Mouse (Mus musculus) forebrain, embryonic 13.5 days (tissue): ENCODE results near the gene Ank. TPM values are rescaled to one million over a fixed set of nuclear protein-coding genes. Genes with fewer than 3 reads are reported as not detected.
"Not testable (repeated sequence)": the region's sequence is repeated elsewhere in the genome, so short reads cannot be mapped to it uniquely, and the experiment has no call there.

Source experiments
- ATAC-seq: fragments of 200-750 bp; cut with Nextera tagmentation; 2 replicates; pipeline ENCODE4 v1.8.0; 2017
- H3K27ac ChIP-seq: fragments of 300-500 bp; sonication (generic); 2 replicates; pipeline ENCODE4 v1.5.1; 2015; ENCODE audit warnings: inconsistent platforms, mild to moderate bottlenecking, moderate library complexity
- H3K27me3 ChIP-seq: fragments of 300-500 bp; sonication (generic); 2 replicates; pipeline ENCODE4 v1.6.1; 2015; ENCODE audit warnings: mild to moderate bottlenecking, inconsistent platforms
- H3K36me3 ChIP-seq: fragments of 300-500 bp; sonication (generic); 2 replicates; pipeline ENCODE4 v1.6.1; 2015; ENCODE audit warnings: mild to moderate bottlenecking, inconsistent platforms; ENCODE audit not compliant: poor library complexity, severe bottlenecking
- H3K4me1 ChIP-seq: fragments of 300-500 bp; sonication (generic); 2 replicates; pipeline ENCODE4 v1.6.1; 2015; ENCODE audit warnings: inconsistent platforms
- H3K4me2 ChIP-seq: fragments of 300-500 bp; sonication (generic); 2 replicates; pipeline ENCODE4 v1.6.1; 2015; ENCODE audit warnings: inconsistent platforms, mild to moderate bottlenecking, moderate library complexity
- H3K4me3 ChIP-seq: fragments of 300-500 bp; sonication (generic); 2 replicates; pipeline ENCODE4 v1.5.1; 2015; ENCODE audit warnings: mild to moderate bottlenecking, inconsistent platforms
- H3K9ac ChIP-seq: fragments of 300-500 bp; sonication (generic); 2 replicates; pipeline ENCODE4 v1.6.1; 2015; ENCODE audit warnings: mild to moderate bottlenecking, inconsistent platforms
- H3K9me3 ChIP-seq: fragments of 300-500 bp; sonication (generic); replicated peaks from 2 replicates; pipeline ENCODE4 v1.6.1; 2016; ENCODE audit warnings: inconsistent platforms
- WGBS: fragments of 180-500 bp; shearing (Covaris S2); methylation state at CpG from one replicate; pipeline ENCODE4 v1.1.7; 2015; 5-methylcytosine and 5-hydroxymethylcytosine counted together
- polyA plus RNA-seq: library from polyadenylated mRNA; unstranded; fragments of >200 nt; fragmentation: Nextera tagmentation; extraction: Ambion mirVana; gene quantifications from 2 replicates; pipeline ENCODE4 v1.2.1, GENCODE M21; 2015

Gene Ank
- polyA plus RNA-seq, 1 experiment from 2014 or later, result 9.7 TPM

DNA sequence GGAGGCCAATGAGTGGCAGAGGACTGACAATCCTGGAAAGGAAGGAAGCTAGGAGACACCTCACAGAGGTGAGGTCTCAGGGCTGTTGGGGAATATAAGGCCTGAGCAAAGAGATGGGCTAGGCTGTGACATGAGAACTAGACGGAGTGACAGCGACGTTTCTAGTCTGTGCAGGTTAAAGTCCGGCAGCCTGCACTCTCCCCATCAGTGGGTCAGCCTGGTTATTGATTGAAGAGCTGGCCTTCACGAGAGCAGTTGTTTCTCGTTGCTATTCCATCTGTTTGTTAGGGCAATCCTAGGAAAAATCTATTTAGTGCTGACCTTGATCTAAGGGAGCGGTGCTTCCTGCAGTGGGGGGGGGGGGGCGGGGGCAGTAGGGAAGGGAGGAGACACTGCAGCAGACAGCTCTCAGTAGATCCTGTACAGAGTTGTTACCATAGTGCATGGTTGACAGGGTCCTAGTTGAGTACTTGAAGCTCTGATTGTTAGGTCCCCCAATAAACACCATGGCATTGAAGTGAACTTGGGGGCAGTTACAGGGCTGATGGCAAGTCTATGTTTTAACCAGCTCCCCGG is 21.6 kb upstream of the Ank start:
- no peaks in the 10 kb centered on the region for H3K4me1 ChIP-seq
- no peak overlapping the region for H3K27ac ChIP-seq
- H3K36me3 ChIP-seq, result no peaks in the 10 kb centered on the region
- no peaks in the 10 kb centered on the region for H3K27me3 ChIP-seq
- no peak overlapping the region for H3K4me3 ChIP-seq
- no peak for ATAC-seq
- H3K9ac ChIP-seq, result no peak overlapping the region
- WGBS, result 94% methylated on average over 8 of the region's 9 CpGs
- no peaks in the 10 kb centered on the region for H3K9me3 ChIP-seq
- H3K4me2 ChIP-seq, result no peak overlapping the region

GRCm38 (mm10) chr15:27450689-27451088 is 15.8 kb upstream of the Ank start:
- ATAC-seq, result no peak
- Histone ChIP-seq H3K9me3 (no peaks in the 10 kb centered on the region), H3K4me2 (no peak overlapping the region), H3K27ac (no peak overlapping the region), H3K4me3 (no peak overlapping the region), H3K27me3 (no peaks in the 10 kb centered on the region), H3K36me3 (no peaks in the 10 kb centered on the region), H3K9ac (no peak overlapping the region), H3K4me1 (no peaks in the 10 kb centered on the region)
- WGBS, result 72% methylated on average over 5 of the region's 5 CpGs

GRCm38 (mm10) chr15:27451760-27452159 is 14.7 kb upstream of the Ank start:
- ATAC-seq, result no peak
- H3K27ac ChIP-seq, result no peak overlapping the region
- 84% methylated on average over 3 of the region's 3 CpGs for WGBS
- H3K4me3 ChIP-seq, result no peak overlapping the region
- H3K9ac ChIP-seq, result no peak overlapping the region
- H3K36me3 ChIP-seq, result no peaks in the 10 kb centered on the region
- no peak overlapping the region for H3K4me2 ChIP-seq
- no peaks in the 10 kb centered on the region for H3K9me3 ChIP-seq
- no peaks in the 10 kb centered on the region for H3K4me1 ChIP-seq
- no peaks in the 10 kb centered on the region for H3K27me3 ChIP-seq

- H3K27ac ChIP-seq, result no peak overlapping the region
- no peaks in the 10 kb centered on the region for H3K36me3 ChIP-seq
- no peak overlapping the region for H3K9ac ChIP-seq
- no peak for ATAC-seq
- H3K9me3 ChIP-seq, result no peaks in the 10 kb centered on the region
- H3K4me2 ChIP-seq, result no peak overlapping the region
- no peaks in the 10 kb centered on the region for H3K27me3 ChIP-seq
- 96% methylated on average over 9 of the region's 9 CpGs for WGBS
- no peaks in the 10 kb centered on the region for H3K4me1 ChIP-seq
- no peak overlapping the region for H3K4me3 ChIP-seq
These were observed 14.0 kb upstream of the Ank start for GRCm38 (mm10) chr15:27452496-27452895.

GRCm38 (mm10) chr15:27457001-27457400 is 9.5 kb upstream of the Ank start:
- no peak overlapping the region for H3K9ac ChIP-seq
- H3K4me2 ChIP-seq, result no peak overlapping the region
- H3K4me3 ChIP-seq, result no peak overlapping the region
- 95% methylated on average over 2 of the region's 2 CpGs for WGBS
- H3K9me3 ChIP-seq, result no peaks in the 10 kb centered on the region
- H3K27ac ChIP-seq, result no peak overlapping the region
- no peaks in the 10 kb centered on the region for H3K36me3 ChIP-seq
- H3K4me1 ChIP-seq, result peaks cover 16% of the 10 kb centered on the region
- no peak for ATAC-seq
- no peaks in the 10 kb centered on the region for H3K27me3 ChIP-seq

DNA sequence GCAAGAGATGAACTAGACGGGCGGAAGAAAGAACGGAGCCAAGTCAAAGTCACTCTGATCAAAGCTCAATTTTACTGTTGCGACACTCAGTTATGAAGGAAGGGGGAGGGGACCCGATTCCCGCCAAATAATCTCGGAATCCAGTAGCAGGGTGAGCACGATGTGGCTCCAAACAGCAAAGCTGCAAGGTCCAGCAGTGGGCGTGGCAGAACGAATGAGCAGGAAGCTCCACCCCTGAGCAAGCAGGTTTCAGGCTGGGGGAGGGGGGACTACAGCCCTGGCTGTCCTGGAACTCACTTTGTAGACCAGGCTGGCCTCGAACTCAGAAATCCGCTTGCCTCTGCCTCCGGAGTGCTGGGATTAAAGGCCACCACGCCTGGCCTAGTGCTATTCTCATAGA is 6.7 kb upstream of the Ank start:
- H3K27me3 ChIP-seq, H3K36me3 ChIP-seq, H3K9me3 ChIP-seq, H3K4me2 ChIP-seq, H3K27ac ChIP-seq, ATAC-seq, H3K9ac ChIP-seq, H3K4me3 ChIP-seq: not testable (repeated sequence)
- H3K4me1 ChIP-seq, result peaks cover 18% of the 10 kb centered on the region
- WGBS, result 53% methylated on average over 14 of the region's 14 CpGs

GRCm38 (mm10) chr15:27461336-27462245 is 4.9 kb upstream of the Ank start:
- Histone ChIP-seq H3K9me3 (no peaks in the 10 kb centered on the region), H3K27ac (peak overlapping the region; percentile 59), H3K4me1 (peaks cover 22% of the 10 kb centered on the region), H3K9ac (no peak overlapping the region), H3K27me3 (no peaks in the 10 kb centered on the region), H3K36me3 (no peaks in the 10 kb centered on the region), H3K4me3 (no peak overlapping the region; the same call in 1 of the 2 replicates), H3K4me2 (peak overlapping the region; percentile 38)
- ATAC-seq, result peak; percentile 6; the same call in 1 of the 2 replicates
- 17% methylated on average over 12 of the region's 12 CpGs for WGBS

DNA sequence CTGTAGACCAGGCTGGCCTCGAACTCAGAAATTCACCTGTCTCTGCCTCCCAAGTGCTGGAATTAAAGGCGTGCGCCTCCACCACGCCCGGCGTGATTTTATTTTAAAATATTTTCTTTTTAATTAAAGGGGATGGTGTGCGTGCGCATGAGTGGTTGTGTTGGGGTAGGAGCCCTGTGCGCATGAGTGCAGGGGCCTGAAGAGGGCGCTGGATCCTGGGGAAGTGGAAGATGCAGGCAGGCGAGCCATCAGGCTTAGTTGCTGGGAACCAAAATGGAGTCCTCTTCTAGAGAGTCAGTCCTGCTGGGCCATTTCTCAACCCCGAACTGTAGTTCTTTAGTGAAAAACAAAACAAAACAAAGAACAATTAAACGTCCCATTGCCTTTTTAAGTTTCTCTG is 2.6 kb upstream of the Ank start:
- Histone ChIP-seq H3K9ac (no peak overlapping the region), H3K4me3 (no peak overlapping the region), H3K36me3 (no peaks in the 10 kb centered on the region), H3K4me2 (no peak overlapping the region), H3K27ac (no peak overlapping the region), H3K4me1 (peaks cover 34% of the 10 kb centered on the region), H3K27me3 (no peaks in the 10 kb centered on the region), H3K9me3 (no peaks in the 10 kb centered on the region)
- ATAC-seq, result no peak
- 92% methylated on average over 13 of the region's 13 CpGs for WGBS

DNA sequence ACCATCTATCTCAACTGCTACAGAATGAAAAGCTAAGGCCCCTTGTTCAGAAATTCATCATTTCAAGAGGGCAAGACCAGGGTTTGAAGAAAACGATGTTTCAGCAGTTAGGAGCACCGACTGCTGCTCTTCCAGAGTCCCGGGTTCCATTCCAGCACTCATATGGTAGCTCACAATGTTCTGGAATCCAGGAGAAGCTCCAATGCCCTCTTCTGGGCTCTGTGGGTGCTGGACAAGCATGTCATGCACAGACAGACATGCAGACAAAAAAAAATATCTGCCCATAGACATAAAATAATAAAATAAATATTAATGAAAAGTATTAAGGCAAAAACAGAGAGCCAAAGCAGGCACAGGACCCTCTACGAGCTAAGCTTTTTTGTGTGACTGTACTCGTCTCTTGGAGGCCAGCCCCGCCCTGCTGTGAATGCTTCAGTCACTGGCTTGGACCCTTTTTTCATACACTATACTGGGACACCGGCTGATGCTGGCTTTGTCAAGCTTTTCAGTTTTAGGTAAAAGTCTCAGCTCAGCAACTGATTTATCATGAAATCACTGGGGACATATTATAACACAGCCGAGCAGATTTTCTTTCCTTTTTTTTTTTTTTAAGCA is 979 bp upstream of the Ank start:
- 19% methylated on average over 8 of the region's 8 CpGs for WGBS
- H3K27ac ChIP-seq, result peak overlapping the region; percentile 87; the same call in 1 of the 2 replicates
- no peaks in the 10 kb centered on the region for H3K9me3 ChIP-seq
- H3K36me3 ChIP-seq, result no peaks in the 10 kb centered on the region
- ATAC-seq, result peak; percentile 37
- no peaks in the 10 kb centered on the region for H3K27me3 ChIP-seq
- H3K4me3 ChIP-seq, result peak overlapping the region; percentile 75
- peak overlapping the region; percentile 94 for H3K9ac ChIP-seq
- peaks cover 33% of the 10 kb centered on the region for H3K4me1 ChIP-seq
- H3K4me2 ChIP-seq, result peak overlapping the region; percentile 68

- H3K9ac ChIP-seq, result peak overlapping the region; percentile 94
- H3K4me3 ChIP-seq, result peak overlapping the region; percentile 75
- H3K36me3 ChIP-seq, result no peaks in the 10 kb centered on the region; the same call in 1 of the 2 replicates
- no peaks in the 10 kb centered on the region for H3K9me3 ChIP-seq
- H3K27ac ChIP-seq, result peak overlapping the region; percentile 87
- H3K4me2 ChIP-seq, result peak overlapping the region; percentile 68
- H3K4me1 ChIP-seq, result peaks cover 17% of the 10 kb centered on the region
- no peaks in the 10 kb centered on the region for H3K27me3 ChIP-seq
- peak; percentile 1 for ATAC-seq
- under 1% methylated on average over 25 of the region's 25 CpGs for WGBS
These were observed 609 bp downstream of the Ank start for GRCm38 (mm10) chr15:27467081-27467491.

- H3K9me3 ChIP-seq, result no peaks in the 10 kb centered on the region
These were observed 1.2 kb downstream of the Ank start for GRCm38 (mm10) chr15:27467641-27468040.

More at GRCm38 (mm10) chr15:27467641-27468040, 1.2 kb downstream of the Ank start:
- Histone ChIP-seq H3K27ac (peak overlapping the region; percentile 87), H3K9ac (peak overlapping the region; percentile 94), H3K4me3 (peak overlapping the region; percentile 75), H3K27me3 (no peaks in the 10 kb centered on the region), H3K4me2 (peak overlapping the region; percentile 68), H3K4me1 (peaks cover 20% of the 10 kb centered on the region), H3K36me3 (no peaks in the 10 kb centered on the region; the same call in 1 of the 2 replicates)
- no peak for ATAC-seq
- 3% methylated on average over 7 of the region's 7 CpGs for WGBS
